Mouse (Mus musculus): ENCODE measurements around the gene Ccng2.

GRCm38 (mm10) chr5:93296341-93296746 is 29.3 kb downstream of the Ccng2 start:
- TF ChIP-seq CTCF (IDR thresholded peaks at IDR 0.05; ENCODE audit: low read depth, low read length) (no peak), GATA1 (IDR thresholded peaks at IDR 0.05; ENCODE audit: borderline replicate concordance, low read length) (no peak)

Data from G1E (cell line).